Mouse (Mus musculus): ENCODE measurements around the gene Foxq1.

Foxq1 gene

GRCm38 (mm10) chr13:31555834-31556233, at the start of gene Foxq1:
Foxq1 (plus strand) TSS chr13:31556134.
- DNase-seq (ENCODE audit: low read depth, low spot score), result no peak

- no peak for DNase-seq (ENCODE audit: low read depth, low spot score)
Measured at GRCm38 (mm10) chr13:31506494-31507167, 49.3 kb upstream of the Foxq1 start.

- DNase-seq (ENCODE audit: low read depth, low spot score), result no peak
Measured at GRCm38 (mm10) chr13:31515261-31515660, 40.7 kb upstream of the Foxq1 start.

GRCm38 (mm10) chr13:31518411-31518886, 37.5 kb upstream of the Foxq1 start:
- DNase-seq (ENCODE audit: low read depth, low spot score), result no peak

GRCm38 (mm10) chr13:31518971-31519370, 37.0 kb upstream of the Foxq1 start:
- no peak for DNase-seq (ENCODE audit: low read depth, low spot score)

- DNase-seq (ENCODE audit: low read depth, low spot score), result no peak
Measured at GRCm38 (mm10) chr13:31524976-31525375, 31.0 kb upstream of the Foxq1 start.

- DNase-seq (ENCODE audit: low read depth, low spot score), result no peak
Measured at GRCm38 (mm10) chr13:31531186-31531585, 24.7 kb upstream of the Foxq1 start.

- DNase-seq (ENCODE audit: low read depth, low spot score), result no peak
Measured at GRCm38 (mm10) chr13:31531651-31532061, 24.3 kb upstream of the Foxq1 start.

- DNase-seq (ENCODE audit: low read depth, low spot score), result no peak
Measured at GRCm38 (mm10) chr13:31534726-31535125, 21.2 kb upstream of the Foxq1 start.

- no peak for DNase-seq (ENCODE audit: low read depth, low spot score)
Measured at GRCm38 (mm10) chr13:31543021-31543420, 12.9 kb upstream of the Foxq1 start.

GRCm38 (mm10) chr13:31546784-31547183, 9.2 kb upstream of the Foxq1 start:
- DNase-seq (ENCODE audit: low read depth, low spot score), result no peak

GRCm38 (mm10) chr13:31547204-31547603, 8.7 kb upstream of the Foxq1 start:
- no peak for DNase-seq (ENCODE audit: low read depth, low spot score)

GRCm38 (mm10) chr13:31547610-31548009, 8.3 kb upstream of the Foxq1 start:
- DNase-seq (ENCODE audit: low read depth, low spot score), result no peak

- peak; percentile 23 for DNase-seq (ENCODE audit: low read depth, low spot score)
Measured at GRCm38 (mm10) chr13:31556964-31557767, 1.2 kb downstream of the Foxq1 start.

GRCm38 (mm10) chr13:31557768-31558520, 2.0 kb downstream of the Foxq1 start:
- DNase-seq (ENCODE audit: low read depth, low spot score), result peak; percentile 74

GRCm38 (mm10) chr13:31558521-31559418, 2.8 kb downstream of the Foxq1 start, which contains the start of gene A530084C06Rik:
A530084C06Rik (minus strand) TSS chr13:31559333.
- DNase-seq (ENCODE audit: low read depth, low spot score), result peak; percentile 42

GRCm38 (mm10) chr13:31559419-31560144, 3.6 kb downstream of the Foxq1 start:
- DNase-seq (ENCODE audit: low read depth, low spot score), result peak; percentile 74

- no peak for DNase-seq (ENCODE audit: low read depth, low spot score)
Measured at GRCm38 (mm10) chr13:31564394-31564793, 8.5 kb downstream of the Foxq1 start.

- no peak for DNase-seq (ENCODE audit: low read depth, low spot score)
Measured at GRCm38 (mm10) chr13:31567099-31567498, 11.2 kb downstream of the Foxq1 start.

GRCm38 (mm10) chr13:31567617-31568294, 11.8 kb downstream of the Foxq1 start:
- no peak for DNase-seq (ENCODE audit: low read depth, low spot score)

Measured in R1 (cell line).